Mouse (Mus musculus) 3134 (cell line): ENCODE results near the gene Spsb2.
"Not testable (repeated sequence)": the region's sequence is repeated elsewhere in the genome, so short reads cannot be mapped to it uniquely, and the experiment has no call there.

ENCODE experiments used
- DNase-seq: peaks from one replicate; pipeline ENCODE4 v3.0.0-alpha.2; 2011; ENCODE audit warnings: low spot score; ENCODE audit not compliant: insufficient read length; ENCODE audit errors: extremely low read depth

Gene Spsb2

DNA sequence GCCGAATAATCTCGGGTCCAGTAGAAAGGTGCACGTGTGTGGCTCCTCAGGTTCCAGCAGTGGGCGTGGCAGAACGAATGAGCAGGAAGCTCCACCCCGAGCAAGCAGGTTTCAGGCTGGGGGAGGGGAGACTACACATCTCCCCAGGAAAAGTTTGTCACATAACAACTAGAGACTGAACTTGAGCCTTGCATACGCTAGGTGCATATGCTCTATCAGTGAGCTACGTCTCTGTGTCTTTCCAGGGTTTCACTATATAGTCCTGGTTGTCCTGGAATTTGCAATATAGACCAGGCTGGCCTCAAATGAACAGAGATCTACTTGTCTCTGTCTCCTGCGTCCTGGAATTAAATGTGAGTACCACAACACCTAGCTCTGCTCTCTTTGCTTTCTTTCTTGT is 6.1 kb upstream of the Spsb2 start:
- not testable (repeated sequence) for DNase-seq

DNA sequence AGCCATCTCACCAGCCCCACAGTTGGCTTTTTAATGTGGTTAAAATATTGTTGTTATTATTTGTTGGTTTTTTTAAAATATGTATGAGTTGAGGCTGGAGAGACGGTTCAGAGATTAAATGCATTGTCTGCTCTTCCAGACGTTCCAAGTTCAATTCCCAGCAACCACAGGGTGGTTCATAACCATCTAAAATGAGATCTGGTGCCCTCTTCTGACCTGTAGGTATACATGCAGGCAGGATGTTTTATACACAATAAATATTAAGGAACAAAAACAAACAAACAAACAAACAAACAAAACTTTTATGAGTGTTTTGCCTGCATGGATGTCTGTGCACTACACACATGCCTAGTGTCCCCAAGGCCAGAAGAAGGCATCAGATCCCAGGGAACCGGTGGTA is 5.4 kb upstream of the Spsb2 start:
- no peak for DNase-seq

DNA sequence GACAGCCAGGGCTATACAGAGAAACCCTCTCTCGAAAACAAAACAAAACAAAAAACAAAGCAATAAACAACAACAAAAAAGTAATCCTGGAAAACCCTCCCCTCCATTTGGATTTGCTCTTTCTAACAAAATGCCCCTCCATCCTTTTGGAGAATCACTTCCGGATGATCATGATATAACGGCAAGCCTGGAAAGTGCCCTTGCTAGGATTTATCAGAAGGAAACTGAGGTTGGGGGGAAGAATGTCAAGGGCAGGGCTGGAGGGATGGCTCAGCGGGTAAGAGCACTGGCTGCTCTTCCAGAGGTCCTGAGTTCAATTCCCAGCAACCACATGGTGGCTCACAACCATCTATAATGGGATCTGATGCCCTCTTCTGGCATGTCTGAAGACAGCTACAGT is 4.8 kb upstream of the Spsb2 start:
- DNase-seq = not testable (repeated sequence)

DNA sequence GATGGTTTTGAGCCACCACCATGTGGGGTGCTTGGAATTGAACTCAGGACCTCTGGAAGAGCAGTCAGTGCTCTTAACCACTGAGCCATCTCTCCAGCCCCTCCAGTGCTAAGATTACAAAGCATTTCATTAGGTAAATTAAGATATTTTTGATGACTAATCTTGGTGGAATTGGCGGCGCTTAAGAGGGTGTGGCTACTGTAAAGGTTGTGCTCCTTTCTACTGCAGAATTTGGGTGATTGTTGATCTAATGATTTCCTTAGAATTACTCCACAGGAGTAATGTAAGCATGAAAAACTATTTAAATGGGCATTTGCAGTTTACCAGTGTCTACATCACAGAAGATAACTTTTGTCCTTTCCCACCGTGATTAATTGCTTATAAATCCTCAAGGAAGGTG is 4.1 kb upstream of the Spsb2 start:
- DNase-seq = peak; percentile 53

DNA sequence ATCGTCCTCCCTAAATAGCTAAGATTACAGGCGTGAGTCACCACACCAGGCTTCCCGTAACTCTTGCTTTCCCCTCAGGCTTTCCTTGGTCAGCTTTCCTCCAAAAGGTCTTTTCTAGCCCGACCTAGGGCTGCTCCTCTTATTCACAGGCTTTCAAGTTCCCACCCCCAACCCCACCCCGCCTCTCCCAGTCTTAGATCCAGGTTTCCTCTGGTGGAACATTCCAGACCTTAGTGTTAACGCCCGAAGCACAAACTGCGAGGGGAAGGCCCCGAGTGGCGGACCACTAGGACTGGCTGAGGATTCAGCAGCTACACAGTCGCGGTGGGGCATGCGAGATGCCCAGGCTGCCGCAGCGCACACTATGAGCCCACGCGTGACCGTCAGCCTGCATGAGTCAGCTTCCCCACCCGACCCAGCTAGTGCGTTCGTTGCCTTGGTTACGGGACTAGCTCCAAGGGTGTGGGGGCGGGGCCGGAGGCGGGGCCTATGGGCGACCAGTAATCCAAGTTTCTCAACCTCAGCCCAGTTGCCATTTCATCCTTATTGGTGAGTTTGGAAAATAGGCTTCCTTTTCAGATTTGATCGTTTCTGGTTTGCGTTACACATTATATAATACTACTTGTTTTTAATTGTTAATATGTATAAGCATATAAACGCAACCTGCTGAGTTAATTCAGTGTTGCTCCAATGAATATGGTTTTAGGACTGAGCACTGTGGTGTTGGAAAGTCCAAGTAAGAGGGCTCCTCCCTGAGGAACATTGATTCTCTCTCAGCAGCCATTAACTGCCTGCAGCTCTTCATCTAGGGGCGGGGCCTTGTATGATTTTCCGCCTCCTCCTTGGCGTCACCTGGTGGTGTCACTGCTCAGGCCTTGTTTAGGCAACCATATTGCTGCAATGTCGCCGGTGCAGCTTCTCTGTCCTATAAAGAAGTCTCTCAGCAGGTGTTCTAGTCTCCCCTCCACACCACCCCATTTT is 2.8 kb upstream of the Spsb2 start:
- DNase-seq = peak; percentile 99

DNA sequence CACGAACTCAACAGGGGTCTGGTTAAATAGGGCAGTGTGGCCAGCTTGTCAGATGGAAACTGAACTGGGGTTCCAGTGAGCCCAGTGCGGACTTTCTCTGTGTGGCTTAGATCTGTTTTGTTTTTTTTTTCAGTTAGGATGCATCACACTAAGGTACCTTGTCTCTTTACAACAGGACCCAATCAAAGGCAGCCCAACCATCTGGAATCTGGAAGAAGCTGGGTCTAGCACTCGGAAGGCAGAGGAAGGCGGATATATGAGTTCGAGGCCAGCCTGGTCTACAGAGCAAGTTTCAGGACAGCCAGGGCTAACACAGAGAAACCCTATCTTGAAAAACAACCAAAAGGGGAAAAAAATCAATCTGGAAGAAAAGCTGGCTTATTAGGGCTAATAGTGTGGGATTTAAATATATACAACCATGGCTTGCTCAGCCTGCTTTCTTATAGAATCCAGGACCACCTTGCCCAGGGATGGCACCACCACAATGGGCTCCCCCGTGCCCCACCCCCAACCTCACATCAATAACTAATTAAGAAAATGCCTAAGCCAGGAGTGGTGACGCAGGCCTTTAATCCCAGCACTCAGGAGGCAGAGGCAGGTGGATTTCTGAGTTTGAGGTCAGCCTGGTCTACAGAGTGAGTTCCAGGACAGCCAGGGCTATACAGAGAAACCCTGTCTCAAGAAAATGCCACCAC is 1.9 kb upstream of the Spsb2 start:
- no peak for DNase-seq

DNA sequence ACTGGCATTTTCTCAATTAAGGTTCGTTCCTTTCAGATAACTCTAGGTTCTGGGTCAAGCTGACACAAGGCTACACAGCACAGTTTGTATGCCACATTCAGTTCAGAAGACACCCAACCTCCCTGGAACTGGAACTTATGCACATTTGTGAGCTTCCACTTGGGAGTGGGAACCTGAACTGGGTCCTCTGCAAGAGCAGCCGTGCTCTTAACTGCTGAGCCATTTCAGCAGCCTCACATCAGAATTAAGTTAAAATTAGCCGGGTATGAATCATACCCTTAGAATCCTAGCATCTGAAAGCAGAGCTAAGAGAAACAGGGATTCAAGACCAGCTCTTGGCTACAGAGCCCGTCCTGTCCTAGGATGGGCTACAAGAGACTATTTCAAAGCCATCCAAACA is 1.1 kb upstream of the Spsb2 start:
- peak; percentile 30 for DNase-seq

DNA sequence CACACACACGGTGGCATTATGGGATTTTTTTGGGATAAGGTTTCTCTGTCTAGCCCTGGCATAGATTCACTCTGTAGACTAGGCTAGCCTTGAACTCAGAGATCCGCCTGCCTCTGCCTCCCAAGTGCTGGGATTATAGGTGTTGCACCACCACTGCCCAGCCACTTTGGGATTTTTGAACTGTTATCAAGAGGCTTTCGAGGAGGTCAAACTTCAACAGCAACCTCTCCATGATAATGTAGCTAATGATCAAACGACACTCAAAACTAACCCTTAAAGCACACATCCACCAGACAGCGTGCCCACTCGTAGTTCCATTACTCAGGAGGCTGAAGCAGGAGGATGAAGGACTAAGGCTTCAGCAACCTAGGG is 489 bp upstream of the Spsb2 start:
- no peak for DNase-seq

DNA sequence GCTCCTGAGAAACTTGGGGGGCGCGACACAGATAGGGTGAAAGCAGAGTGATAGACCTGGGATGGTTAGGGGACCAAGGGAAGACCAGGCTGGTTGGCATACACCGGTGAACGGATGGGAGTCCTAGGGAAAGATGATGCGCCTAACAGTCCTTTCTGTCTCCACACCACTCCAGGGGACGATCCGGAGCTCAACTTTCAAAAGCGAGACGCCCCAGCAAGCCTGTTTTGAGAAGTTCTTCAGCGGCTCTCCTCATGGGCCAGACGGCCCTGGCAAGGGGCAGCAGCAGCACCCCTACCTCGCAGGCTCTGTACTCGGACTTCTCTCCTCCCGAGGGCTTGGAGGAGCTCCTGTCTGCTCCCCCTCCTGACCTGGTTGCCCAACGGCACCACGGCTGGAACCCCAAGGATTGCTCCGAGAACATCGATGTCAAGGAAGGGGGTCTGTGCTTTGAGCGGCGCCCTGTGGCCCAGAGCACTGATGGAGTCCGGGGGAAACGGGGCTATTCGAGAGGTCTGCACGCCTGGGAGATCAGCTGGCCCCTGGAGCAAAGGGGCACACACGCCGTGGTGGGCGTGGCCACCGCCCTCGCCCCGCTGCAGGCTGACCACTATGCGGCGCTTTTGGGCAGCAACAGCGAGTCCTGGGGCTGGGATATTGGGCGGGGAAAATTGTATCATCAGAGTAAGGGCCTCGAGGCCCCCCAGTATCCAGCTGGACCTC is 752 bp downstream of the Spsb2 start:
- peak; percentile 87 for DNase-seq

DNA sequence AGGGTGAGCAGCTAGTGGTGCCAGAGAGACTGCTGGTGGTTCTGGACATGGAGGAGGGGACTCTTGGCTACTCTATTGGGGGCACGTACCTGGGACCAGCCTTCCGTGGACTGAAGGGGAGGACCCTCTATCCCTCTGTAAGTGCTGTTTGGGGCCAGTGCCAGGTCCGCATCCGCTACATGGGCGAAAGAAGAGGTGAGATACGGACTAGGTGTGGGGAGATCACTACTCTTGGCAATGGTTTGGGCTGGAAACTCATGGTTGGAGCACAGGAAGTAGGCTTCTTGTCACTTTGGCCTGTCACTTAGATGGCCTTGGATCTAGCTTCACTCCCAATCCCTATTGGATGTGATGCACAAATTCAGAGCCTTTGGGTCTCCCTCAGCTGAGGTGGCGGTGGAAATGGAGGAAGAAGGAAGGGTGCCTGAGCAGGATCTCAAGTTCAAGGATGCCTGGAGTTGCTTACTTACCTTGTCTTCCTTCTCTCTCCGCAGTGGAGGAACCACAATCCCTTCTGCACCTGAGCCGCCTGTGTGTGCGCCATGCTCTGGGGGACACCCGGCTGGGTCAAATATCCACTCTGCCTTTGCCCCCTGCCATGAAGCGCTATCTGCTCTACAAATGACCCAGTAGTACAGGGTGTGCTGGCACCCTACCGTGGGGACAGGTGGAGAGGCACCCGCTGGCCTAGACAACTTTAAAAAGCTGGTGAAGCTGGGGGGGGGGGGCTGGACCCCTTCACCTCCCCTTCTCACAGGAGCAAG is 1.5 kb downstream of the Spsb2 start:
- peak; percentile 43 for DNase-seq

DNA sequence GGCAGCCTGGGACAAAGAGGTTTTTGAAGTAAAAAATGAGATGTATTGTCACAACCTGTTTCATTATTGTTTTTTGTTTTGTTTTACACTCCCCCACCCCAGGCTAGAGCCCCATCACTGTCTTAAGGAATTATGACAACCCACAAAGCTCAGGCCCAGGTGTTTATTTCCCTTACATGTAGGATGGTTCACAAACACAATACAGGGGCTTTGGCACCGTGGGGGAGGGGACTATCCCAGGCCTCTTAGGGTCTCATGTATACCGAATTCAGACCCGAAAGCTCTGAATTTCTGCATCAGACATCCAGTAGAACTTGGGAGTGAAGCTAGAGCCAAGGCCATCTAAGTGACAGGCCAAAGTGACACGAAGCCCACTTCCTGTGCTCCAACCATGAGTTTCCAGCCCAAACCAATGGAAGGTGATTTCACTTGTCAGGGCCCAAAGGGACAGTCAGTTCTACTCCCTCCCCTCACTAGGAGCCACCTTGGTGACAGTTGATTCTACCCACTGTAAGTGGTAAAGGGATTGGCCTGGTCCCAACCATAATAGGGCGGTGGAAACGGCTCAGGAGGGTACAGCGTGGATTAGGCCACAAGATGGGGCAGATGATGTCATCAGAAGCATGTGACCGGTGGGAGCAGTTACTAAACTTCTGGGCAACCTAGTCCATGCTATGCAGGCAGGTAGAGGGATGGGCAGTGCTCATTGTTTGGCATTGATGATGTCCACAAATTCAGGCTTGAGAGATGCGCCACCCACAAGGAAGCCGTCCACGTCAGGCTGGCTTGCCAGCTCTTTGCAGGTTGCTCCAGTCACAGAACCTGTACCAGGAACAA is 2.3 kb downstream of the Spsb2 start:
- not testable (repeated sequence) for DNase-seq

DNA sequence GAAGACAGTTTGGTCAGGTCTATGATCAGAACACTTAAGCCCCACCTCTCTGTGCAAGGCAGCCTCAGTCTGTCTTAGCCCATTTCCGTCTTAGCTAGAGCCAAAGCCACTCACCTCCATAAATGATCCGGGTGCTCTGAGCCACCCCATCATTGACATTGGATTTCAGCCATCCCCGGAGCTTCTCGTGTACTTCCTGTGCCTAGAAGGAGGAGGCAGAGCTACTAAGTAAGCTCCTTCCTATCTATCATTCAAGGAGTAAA is 2.9 kb downstream of the Spsb2 start:
- no peak for DNase-seq

DNA sequence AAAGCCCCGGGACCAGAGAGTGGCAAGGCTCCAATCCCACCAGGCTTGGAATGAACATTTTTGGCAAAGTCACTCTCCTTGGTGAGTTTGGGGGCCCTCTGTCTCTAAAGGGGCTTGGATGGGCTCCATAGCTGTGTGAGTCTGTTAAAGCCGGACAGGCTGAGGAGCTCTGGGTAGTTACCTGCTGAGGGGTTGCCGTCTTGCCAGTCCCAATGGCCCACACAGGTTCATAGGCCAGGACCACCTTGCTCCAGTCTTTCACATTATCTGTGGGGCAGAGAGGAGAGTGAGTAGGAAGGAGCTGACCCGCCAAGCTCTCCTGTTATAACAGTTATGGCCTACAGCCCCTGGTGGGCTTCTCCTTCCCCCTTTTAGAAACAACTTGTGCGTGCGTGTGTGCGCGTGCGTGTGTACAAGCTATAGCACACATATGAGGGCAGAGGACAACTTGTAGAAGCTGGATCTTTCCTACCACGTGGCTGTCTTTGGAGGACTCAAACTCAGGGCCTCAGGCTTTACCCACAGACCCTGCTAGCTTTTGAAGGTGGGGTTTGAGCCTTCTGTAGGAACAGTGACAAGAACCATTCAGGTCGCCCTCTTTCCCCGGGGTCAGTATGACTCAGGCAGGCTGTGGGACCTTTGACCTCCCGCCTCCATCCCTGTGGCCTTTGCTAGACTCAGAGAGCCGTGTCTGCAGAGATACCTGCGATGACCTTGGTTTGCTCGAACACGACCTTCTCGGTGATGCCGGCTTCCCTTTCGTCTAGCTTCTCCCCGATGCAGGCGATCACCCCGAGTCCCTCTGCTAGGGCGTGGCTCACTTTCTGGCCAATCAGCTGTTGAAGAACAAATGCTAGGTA is 3.5 kb downstream of the Spsb2 start:
- no peak for DNase-seq

DNA sequence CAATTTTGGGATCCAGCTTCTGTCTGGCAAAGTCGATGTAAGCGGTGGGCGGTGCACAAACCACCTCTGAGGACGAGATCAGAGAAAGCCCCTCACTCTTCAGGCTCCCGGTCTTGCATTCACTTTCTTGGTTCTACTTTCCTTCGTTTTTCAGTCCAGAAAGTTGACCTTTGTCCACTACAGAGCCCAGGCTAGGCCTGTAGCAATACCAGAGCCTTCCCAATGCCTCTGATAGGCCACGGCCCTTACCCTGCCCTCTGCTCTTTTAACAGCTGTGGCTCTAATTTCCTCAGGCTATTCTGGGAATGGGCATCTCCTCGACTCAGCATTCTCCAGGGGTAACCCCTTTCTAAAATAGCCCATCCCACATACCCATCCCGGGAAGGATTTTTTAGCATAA is 4.4 kb downstream of the Spsb2 start:
- DNase-seq = no peak

DNA sequence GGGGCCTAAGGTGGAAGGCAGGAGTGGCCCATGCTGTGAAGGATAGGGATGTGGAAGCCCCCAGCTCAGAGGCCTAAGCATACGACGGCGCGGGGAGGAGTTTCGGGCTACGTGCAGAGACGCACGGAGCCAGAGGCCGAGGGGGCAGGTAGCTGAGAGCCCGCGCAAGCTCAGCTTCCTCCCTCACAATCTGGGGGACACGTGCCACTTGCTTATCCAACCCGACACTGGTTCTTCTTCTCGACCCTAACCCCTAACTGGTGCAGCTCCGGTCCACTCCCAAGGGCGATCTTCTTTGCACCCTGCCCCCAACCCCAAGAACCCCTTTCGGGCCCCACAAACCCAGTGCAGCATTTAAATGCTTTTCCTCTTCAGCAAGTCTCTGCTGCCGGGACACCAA is 5.0 kb downstream of the Spsb2 start:
- DNase-seq = peak; percentile 78

DNA sequence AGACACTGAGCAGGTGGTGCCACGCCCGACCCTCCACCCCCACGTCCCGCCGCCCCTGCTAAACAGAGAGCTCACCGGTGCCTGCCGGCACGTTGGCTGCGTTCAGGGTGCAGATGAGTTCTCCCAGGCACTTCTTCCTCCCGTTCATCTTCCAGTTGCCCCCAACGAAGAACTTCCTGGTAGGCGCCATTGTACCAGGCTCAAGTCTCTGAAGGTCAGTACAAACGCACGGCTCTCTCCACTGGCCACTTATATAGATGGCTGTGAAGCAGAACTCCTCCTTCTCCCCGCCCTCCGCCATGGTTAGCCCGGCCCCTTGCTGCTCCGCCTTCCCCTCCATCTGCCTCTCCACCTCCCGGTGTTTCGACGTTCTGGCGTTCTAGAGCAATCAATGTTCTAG is 5.5 kb downstream of the Spsb2 start, which contains the start of gene Tpi1:
TSS of gene Tpi1 (minus strand) at position 364 of the 400 bp plus-strand sequence.
- peak; percentile 83 for DNase-seq

DNA sequence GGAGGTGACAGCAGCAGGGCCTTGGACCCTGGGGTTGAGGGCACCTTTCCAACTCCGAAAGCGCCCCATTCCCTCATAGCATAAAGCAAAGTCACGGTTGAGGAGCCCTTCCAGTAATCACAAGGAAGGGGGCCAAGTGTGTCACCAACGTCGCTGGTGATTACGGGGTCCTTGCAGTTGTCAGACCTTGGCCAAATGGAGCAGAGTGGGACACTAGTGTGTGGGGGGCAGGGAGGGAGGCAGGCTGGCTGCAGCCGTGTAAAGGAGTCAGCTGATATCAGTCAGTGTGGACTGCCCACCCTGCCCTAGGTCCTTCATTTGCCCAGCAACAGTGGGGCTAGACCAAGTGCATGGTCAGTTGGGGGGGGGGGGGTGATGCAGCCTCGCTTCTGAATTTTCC is 6.0 kb downstream of the Spsb2 start:
- no peak for DNase-seq

DNA sequence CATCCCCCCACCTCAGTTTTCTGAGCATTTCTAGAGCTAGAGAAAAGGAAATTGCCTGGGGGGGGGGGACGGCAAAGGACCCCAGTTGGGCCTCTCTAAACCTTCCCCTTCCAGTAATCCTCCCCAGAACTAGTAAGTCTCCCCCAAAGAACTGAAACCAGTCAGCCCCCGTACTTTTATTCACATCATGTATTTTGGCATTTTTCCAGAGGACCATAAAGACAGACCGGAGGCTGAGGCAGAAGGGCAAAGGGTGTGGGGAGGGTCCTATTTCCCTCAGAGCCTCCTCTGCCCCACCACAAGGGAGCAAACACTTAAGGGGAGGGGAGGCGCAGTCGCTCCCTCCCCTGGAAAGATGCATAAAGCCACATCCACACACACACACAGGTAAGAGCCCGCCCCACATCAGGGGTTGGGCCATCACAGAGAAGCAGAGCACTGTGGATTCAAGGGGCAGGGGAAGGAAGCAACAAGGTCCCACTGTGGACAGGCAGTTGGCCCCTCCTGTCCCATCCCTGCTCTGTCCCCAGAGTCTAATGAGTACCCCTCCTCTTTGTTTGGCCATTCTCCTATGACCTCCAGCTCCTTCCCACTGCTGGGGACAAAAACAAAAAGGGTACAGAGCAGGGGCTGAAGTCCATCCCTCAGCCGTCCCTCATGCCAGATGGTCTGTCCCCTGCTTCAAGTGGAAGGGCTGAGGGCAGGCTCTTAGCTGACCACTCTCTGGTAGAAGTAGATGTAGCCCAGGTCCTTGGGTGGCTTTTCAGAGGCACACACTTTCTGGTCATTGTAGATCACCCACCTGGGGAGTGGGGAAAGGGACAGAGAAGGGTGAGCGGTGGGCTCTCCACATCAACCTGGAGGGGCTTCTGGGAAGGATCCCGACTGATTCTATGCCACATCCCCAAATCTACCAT is 6.7 kb downstream of the Spsb2 start:
- no peak for DNase-seq
